Mouse (Mus musculus) thymus, adult 2 months (tissue): ENCODE data around the gene Vwa7.

Source experiments
- CTCF ChIP-seq: fragments of 200-500 bp; IDR thresholded peaks from 2 replicates; pipeline ENCODE4 v1.5.1; 2012; ENCODE audit warnings: mild to moderate bottlenecking, control low read depth, low read length, moderate library complexity, borderline replicate concordance; ENCODE audit not compliant: control insufficient read depth, poor library complexity, insufficient read depth; ENCODE audit errors: extremely low read depth
- POLR2A ChIP-seq: fragments of 200-500 bp; IDR thresholded peaks from 2 replicates; pipeline ENCODE4 v1.6.1; 2012; ENCODE audit warnings: mild to moderate bottlenecking, low read length, control low read depth, moderate library complexity; ENCODE audit not compliant: control insufficient read depth, poor library complexity, insufficient read depth; ENCODE audit errors: extremely low read depth

GRCm38 (mm10) chr17:35016376-35016775 is at the start of gene Vwa7:
- no peak for TF ChIP-seq POLR2A
- TF ChIP-seq CTCF: no peak
